Mouse (Mus musculus): ENCODE data around the gene Zfr2.
"Not testable (repeated sequence)": the region's sequence is repeated elsewhere in the genome, so short reads cannot be mapped to it uniquely, and the experiment has no call there.

Zfr2 gene

DNA sequence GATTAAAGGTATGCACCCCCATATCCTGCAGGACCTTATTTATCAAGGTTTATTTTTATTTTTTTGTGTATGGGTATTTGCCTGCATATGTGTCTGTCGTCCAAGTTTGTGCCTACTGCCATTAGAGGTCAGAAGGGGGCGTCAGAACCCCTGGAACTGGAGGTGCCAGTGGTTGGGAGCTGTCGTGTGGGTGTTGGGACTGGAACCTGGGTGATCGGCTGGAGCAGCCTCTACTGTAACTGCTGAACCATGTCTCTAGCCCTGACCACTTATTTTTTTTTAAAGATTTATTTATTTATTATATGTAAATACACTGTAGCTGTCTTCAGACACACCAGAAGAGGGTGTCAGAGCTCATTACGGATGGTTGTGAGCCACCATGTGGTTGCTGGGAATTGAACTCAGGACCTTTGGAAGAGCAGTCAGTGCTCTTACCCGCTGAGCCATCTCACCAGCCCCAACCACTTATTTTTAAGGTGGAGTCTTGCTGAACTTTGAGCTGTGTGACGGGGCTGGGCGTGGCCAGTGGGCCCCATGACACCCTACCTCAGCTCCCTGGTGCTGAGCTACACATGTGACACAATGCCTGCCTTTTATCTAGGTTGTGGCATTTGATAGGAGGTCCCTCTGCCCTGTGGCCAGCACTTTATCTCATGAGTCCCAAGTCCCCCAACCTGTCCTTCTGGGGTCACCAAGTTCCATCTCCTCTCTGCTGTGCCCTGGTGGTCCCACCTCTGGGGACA is 29.8 kb upstream of the Zfr2 start:
- no peak for DNase-seq (ENCODE audit: low spot score)

DNA sequence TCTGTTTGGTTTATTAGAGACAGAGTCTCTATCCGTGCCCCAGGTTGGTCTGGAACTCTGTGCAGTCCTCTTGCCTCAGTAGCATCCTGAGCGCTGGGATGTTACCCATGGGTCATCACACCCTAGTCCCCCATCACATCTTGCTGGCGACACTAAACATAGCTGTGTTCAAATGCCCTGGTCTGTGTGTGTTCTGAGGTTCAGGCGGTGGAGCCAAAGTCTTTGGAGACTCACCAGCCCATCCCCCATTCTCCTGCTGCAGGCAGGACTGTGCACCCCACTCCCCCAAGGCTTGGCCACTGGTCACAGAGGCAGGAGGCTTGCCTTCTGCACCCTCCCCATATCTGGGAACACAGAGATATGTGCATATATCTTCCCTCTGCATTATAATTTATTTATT is 28.8 kb upstream of the Zfr2 start:
- DNase-seq (ENCODE audit: low spot score) = peak; percentile 38

DNA sequence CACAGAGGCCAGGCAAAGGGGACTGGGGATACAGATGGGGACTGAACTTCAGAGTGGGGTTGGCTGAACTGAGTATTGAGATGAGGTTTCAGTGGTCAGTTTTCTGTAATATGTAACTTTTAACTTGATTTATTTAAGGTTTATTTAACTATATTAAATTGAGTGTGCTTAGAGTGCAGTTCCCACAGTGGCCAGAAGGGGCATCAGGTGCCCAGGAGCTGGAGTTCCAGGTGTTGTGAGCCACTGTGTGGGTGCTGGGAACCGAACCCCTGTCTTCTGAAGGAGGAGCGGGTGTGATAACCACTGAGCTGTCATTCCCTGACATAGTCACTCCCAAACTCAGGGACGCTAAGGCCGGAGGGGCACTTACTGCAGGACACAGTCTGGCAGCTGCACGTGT is 22.8 kb upstream of the Zfr2 start:
- no peak for DNase-seq (ENCODE audit: low spot score)

DNA sequence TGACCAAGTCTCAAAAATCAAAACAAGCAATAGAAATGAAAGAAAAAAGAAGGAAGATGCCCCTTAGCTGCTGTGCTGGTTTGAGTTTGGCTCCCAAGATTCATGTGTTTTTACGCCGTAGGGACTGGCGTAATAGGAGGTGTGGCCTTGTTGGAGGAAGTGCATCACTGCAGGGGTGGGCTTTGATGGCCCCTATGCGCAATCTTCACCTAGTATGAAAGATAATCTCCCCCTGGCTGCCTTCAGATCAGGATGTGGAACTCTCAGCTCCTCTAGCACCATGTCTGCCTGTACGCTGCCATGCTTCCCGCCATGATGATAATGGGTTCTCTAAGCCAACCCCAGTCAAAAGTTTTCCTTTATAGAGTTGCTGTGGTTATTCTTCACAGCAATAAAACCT is 16.7 kb upstream of the Zfr2 start:
- no peak for DNase-seq (ENCODE audit: low spot score)

DNA sequence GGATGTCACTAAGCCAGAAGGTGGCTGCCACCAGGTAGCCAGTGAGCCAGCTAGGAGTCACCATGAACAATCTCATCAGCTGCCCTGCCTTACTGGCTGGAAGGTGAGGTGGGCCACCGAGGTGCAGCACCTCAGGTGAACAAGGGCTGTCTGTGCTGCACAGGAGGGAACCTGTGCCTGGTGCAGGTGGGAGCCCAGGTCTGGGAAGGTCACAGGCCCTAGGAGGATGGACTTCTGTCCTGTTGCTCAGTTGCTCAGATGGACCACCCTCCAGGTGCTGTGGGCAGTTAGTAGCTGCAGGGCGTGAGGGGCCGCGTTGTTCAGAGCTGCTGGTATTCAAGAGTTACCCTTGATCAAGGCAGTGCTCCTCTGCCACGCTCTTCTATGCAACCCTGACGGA is 16.1 kb upstream of the Zfr2 start:
- no peak for DNase-seq (ENCODE audit: low spot score)

DNA sequence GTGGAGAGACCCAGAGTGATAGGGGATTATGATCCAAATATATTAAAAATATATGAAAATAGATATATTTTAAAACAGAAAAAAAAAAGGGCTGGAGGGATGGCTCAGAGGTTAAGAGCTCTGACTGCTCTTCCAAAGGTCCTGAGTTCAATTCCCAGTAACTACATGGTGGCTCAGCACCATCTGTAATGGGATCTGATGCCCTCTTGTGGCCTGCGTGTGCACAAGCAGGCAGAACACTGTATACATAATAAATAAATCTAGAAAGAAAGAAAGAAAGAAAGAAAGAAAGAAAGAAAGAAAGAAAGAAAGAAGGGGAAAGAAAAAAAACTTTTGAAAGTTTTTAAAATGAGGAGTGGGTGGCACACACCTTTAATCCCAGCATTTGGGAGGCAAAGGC is 15.7 kb upstream of the Zfr2 start:
- DNase-seq (ENCODE audit: low spot score) = not testable (repeated sequence)

DNA sequence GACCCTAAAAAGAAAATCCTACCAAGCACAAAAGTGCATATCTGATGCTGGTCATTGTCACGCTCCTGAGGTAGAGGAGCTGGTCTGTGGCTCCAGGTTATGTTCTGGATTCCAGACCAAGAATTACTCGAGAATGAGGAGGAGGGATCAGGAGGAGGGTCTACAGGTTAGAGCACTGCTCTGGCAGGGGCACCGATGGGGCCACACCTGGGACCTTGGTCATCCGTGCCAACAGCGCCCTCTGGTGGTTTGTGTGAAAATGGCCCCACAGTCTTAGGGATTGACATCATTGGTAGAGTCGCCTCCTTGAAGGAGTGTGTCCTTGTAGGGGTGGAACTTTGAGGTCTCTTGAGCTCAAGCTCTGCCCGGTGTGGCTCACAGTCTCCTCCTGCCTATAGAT is 15.0 kb upstream of the Zfr2 start:
- DNase-seq (ENCODE audit: low spot score) = peak; percentile 89

DNA sequence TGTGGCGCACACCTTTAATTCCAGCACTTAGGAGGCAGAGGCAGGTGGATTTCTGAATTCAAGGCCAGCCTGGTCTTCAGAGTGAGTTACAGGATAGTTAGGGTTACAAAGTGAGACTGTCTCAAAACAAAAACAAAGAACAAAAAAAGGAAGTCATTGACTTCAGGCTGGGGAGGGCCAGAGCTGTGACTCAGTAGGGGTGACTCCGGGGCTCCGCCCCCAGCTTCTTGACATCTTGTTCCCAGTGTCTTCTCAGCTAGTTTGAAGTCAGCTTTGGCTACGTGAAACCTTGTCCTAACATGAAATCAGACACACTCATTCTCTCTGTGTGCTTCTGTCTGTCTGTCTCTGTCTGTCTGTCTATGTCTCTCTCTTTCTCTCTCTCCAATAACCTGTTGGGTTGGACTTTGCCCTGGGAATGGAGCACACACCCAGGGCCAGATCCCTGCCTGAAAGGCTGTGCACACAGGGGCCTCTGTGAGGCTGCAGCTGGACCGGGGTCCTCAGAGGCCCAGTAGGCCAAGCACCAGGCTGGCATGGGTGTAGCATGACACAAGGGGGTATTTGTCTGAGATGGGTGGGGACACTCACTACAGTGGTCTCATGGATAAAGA is 11.4 kb upstream of the Zfr2 start:
- no peak for DNase-seq (ENCODE audit: low spot score)

DNA sequence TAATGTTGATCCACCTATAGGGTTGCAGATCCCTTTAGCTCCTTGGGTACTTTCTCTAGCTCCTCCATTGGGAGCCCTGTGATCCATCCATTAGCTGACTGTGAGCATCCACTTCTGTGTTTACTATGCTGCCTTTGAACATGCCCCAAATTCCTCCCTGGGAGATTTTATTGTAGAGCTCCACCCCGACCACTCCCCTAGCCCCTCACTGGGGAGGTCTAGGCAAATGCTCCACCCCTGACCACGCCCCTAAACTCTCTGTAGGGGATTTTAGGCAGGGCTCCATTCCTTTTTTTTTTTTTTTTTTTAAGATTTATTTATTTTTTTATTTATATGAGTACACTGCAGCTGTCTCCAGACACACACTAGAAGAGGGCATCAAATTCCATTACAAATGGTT is 9.2 kb upstream of the Zfr2 start:
- not testable (repeated sequence) for DNase-seq (ENCODE audit: low spot score)

DNA sequence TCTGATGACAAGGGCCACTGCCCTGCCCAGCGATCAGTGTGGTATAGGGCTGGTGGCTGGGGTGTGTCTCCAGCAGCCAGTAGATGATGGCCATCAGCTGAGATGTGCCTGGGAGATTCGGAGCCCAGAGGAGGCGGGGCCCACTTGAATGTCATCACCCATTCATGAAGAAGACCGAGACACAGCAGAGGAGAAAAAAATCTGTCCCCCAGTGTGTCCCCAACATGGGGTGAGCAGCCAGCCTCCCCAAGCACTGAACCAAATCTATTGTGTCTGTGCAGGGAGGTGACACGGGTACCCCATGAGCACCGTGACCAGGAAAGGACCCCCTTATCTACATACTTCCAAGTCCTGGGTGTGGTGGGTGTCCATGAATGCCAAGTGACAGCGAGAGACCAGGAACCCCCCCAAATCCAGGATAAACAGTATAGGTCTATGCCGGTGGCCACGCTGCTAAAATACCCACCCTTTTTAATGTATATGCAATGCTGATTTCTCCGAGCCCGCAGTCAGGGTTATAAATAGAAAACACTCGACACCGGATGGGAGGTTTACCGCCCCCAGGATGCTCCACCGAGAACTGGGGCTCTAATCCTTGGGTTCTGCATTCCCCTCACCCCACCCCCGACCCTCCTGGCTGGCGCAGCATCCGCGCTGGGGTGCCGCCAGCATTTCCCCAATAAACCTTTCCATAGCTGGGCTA is 3.1 kb upstream of the Zfr2 start:
- no peak for DNase-seq (ENCODE audit: low spot score)

DNA sequence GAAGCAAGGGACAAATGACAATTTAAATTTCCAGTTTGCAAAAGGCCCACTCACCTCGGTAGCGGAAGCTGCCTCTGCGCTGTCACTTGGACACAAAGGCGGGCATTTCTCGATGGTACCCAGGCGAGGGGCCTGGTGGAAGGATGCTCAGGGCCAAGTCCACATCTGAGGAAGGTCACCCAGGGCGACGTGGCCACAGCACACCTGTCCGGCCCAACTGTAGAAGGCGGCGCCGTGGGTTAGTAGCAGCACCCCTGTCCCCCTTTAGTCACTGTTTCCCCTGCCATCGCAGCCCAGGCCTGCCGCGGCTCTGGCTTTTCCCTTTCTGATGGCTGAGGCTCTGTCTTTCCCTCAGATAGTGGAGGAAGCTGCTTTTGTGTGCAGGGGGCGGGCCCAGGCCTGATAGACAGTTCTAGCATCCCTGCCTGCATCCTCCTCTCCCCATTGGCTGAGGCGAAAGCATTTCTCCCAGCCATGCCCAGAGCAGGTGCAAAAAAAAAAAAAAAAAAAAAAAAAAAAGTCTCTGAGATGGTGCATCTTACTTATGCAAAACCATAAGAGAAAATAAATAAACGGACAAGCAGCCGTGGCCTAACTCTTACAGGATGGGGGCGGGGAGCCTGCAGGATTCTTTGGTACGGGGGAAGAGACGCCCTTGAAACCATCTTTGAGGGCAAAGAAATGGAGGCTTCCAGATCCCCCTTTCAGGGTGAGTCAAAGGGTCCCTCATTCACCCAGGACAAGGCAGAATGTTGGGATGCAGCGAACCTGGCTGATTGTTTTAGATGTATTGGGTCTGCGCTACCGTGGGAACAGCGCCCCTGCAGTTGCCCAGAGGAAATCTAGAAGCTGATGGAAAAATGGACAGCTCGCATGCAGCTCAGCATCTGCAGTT is 2.3 kb upstream of the Zfr2 start, which contains the start of gene Atcay:
Atcay (minus strand) TSS at position 396 of the 895 bp plus-strand sequence.
- DNase-seq (ENCODE audit: low spot score) = no peak

DNA sequence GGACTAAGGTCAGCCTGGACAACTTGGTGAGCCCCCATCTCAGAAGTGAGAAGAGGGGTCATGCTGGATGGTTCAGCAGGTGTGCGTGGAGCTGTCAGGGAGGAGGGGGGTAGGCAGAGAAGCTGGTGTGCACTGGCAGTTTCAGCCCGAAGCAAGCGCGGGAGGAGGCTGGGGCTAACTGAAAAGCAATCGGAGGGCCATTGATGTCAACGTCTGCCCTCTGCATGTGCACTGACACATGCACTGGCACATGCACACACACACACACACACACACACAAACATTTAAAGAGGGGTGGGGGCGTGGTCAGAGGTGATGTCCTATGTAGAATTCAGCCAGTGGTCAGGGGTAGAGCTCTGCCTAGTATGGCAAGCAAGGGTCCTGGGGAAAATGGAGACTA is 1.5 kb upstream of the Zfr2 start:
- DNase-seq (ENCODE audit: low spot score) = no peak

DNA sequence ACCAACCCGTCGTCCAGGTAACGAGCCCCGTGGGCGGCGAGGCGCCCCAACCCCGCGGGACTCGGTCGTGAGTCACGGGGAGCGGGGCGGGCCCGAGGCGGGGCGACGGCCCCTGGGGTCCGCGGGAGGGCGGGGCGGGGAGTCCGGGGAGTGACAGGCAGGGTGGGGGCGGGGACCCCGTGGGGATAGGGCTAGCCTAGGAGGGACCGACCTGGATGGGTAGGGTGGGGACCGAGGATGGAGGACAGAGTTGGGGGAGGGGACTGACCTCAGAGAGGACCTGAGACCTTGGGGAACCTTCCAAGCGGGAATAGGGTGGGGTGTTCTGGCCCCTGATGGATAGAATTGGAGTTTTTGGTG is 251 bp downstream of the Zfr2 start:
- no peak for DNase-seq (ENCODE audit: low spot score)

DNA sequence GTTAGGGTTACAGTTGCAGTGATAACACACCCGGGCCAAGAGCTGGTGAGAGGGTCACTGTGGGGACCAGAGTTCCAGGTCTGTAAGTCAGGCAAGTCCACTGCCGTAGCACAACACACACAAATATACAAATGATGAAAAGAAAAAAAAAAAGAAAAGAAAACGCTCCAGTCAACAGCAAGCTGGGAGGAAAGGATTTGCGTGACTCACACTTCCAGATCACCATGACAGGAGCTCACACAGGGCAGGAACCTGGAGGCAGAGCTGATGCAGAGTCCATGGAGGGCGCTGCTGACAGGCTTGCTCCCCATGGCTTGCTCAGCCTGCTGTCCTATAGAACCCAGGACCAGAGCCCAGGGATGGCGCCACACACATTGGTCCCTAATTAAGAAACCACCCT is 1.3 kb downstream of the Zfr2 start:
- no peak for DNase-seq (ENCODE audit: low spot score)

DNA sequence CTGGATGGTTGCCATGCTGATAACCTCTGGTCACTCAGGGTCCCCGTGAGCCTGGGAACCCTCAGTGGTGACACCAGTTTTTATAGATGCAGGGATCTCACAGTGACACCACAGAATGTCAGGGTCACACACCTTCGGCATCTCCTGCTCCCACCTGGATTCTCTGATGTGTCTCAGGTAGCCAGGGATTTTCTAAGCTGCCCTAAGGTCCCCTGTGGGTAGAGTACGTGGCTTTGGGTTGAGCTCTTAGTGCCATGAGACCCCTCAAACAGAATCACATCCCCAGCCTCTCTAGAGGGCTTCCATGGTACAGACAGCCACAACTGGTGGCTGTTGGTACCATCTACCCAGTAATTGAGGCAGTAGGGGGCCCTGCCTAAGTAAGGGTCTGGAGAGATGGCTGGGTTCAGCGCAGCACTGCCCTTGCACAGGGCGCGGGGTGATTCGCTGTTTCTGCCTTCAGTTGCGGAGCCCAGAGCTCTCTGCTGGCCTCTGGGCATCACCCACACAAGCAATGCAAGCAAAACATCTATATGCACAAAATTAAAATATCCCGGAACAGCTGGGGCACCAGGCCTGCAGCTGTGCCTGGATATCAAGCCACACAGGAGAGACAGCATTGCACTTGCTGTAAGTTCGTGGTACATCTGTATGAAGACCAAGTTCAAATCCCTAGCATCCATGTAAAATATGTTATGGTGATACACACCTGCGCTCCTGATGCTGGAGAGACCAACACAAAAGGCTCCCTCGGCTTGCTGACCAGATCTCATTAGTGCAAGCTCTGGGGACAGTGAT is 3.7 kb downstream of the Zfr2 start:
- DNase-seq (ENCODE audit: low spot score) = no peak

DNA sequence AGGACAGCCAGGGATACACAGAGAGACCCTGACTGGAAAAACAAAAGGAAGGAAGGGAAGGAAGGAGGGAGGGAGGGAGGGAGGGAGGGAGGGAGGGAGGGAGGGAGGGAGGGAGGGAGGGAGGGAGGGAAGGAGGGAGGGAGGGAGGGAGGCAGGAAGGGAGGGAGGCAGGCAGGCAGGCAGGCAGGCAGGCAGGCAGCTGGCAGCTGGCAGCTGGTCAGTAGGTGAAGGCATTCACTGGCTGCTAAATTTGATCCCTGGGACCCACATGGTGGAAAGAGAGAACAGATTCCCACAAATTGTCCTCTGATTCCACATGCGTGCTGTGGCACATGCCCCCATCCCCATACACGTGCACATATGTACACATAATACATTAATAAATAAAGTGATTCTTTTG is 5.7 kb downstream of the Zfr2 start:
- DNase-seq (ENCODE audit: low spot score) = no peak

DNA sequence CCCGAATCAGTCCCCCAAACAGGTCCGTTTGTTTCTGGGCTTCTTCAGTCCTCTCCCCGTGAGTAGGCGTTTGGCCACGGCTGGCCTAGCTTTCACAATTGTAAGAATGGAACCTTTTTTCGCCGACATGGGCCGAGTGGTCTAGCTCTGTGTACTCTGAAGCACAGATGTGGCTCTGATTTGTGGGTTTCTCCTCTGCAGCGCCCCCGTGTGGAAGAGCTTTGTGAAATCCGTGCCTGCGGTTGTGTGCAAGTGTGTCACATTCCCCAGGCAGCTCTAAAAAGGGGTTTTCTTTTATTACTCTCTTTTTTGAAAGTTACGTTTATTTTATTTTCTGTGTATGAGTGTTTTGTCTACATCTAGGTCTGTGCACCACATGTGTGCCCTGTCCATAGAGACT is 7.9 kb downstream of the Zfr2 start:
- peak; percentile 81 for DNase-seq (ENCODE audit: low spot score)

DNA sequence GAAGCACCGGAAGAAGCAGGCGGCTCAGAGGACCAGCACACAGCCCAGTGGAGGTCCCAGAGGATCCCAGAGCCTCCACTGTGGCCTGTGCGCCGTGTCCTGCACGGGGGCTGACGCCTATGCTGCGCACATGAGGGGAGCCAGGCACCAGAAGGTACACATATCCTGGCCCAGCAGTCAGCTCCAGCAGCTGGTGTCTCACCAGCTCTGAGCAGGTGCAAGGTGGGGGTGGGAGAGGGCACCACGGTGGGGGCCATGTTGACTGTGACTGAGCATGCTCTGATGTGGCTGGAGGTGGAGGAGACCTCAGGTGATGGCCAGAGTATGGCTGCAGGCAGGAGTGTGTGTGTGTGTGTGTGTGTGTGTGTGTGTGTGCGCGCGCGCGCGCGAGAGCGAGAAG is 9.1 kb downstream of the Zfr2 start:
- DNase-seq (ENCODE audit: low spot score) = no peak

DNA sequence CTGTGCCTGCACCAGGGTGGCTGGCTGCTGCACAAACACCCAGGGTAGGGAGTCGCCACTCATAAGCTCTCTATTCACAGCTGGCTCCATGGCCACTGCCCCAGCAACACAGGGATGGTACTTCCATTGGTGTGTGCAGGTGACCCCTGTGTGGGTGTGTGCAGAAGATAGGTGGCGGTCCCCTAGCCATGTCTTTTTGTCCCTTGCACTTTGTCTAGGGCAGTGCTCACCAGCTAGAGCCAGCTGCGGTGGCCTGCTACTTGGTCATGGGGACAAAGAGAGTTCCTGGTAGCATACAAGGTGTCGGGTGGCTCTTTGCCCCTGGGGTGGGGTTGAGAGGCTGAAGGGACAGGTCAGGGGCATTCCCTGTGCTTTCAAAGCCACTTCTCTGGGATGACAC is 11.2 kb downstream of the Zfr2 start:
- DNase-seq (ENCODE audit: low spot score) = no peak

DNA sequence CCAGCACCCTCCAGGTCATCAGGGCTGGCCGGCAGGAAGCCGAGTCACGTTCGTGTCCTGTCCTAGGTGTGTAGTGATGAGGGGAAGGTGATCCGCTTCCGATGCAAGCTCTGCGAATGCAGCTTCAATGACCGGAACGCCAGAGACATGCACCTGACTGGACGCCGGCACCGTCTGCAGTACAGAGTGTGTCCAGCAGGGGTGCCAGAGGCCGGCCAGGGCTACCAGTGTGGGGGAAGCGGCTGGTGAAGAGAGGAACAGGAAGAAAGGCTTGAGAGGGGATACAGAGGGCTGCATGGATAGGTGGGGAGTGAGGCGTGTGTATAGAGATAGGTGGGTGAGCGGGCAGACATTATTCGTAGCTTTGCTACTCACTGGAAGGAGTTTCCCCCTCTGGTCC is 11.6 kb downstream of the Zfr2 start:
- peak; percentile 93 for DNase-seq (ENCODE audit: low spot score)

DNA sequence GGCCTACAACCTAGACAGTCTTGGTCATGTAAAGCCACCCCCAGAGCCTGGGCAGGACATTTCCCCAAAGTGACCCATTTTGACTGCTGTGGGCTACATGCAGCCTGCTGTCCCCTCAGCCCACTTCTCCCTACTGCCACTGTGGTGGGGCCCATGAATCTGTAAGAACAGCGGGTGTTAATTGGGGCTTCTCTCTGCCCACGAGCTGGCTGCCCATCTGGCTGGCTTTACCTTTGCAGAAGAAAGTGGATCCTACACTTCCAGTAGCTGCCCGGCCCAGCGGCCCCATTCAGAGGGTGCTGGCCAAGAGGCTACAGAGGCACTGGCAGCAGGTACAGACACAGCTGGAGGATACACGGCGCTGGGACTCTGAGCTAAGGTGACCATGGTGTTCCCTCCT is 12.2 kb downstream of the Zfr2 start:
- no peak for DNase-seq (ENCODE audit: low spot score)

DNA sequence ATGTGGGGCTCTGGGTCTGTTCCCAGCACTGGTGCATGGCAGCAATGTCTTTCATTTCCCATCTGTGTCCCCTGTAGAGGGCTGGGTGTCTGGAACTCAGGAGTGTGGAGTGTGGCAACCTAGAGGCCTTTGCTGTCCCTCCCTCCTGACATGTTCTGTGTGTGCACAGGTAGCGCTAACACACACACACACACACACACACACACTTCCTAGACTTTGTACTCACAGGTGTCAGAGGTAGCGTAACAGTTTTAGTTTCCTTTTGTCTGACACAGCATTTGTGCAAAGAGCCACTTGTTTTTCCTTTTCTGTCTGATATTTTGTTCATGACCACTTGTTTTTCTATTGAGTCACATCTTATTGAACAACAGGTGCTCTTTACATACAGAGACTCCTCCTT is 14.8 kb downstream of the Zfr2 start:
- no peak for DNase-seq (ENCODE audit: low spot score)

All from testis, postnatal 10 days (tissue).